Mouse (Mus musculus): ENCODE measurements around the gene Il23r. TPM values are rescaled to one million over a fixed set of nuclear protein-coding genes. Genes with fewer than 3 reads are reported as not detected.

The Il23r gene
- polyA plus RNA-seq, 1 experiment from 2014 or later: 0.06 TPM

Other genes with a start within 250 kb of the Il23r start
- gene Il12rb2, start 115.7 kb downstream of the Il23r start, polyA plus RNA-seq (2018): 12.6 to 33.6 TPM (median 23.0 TPM) in 3 replicates
- 0.07 TPM in 1 of 3 replicates, not detected in the others for gene Tacstd2, start 43.9 kb upstream of the Il23r start, polyA plus RNA-seq (2018)

Data from macrophage (primary cell).